Mouse (Mus musculus) layer of hippocampus, postnatal 14 days (tissue): Measurements from ENCODE around the gene Adcy9. TPM values are rescaled to one million over a fixed set of nuclear protein-coding genes. Genes with fewer than 3 reads are reported as not detected.
"Not testable (repeated sequence)": the region's sequence is repeated elsewhere in the genome, so short reads cannot be mapped to it uniquely, and the experiment has no call there.

ENCODE experiments used
- DNase-seq, 2 experiments: peaks; one replicate each; pipeline ENCODE4 v3.0.0; 2021 to 2022; ENCODE audit warnings: low spot score in 2 of 2, mixed read lengths in 1 of 2
- total RNA-seq, 2 experiments: library from RNA; stranded (reverse); gene quantifications; 2 replicates each; pipeline ENCODE4 v1.2.3; 2021

The Adcy9 gene
- total RNA-seq, 2 experiments from 2014 or later: 72.3 to 74.6 TPM

- no peak for DNase-seq
Observed at GRCm38 (mm10) chr16:4394991-4395590, 25.2 kb downstream of the Adcy9 start.

DNA sequence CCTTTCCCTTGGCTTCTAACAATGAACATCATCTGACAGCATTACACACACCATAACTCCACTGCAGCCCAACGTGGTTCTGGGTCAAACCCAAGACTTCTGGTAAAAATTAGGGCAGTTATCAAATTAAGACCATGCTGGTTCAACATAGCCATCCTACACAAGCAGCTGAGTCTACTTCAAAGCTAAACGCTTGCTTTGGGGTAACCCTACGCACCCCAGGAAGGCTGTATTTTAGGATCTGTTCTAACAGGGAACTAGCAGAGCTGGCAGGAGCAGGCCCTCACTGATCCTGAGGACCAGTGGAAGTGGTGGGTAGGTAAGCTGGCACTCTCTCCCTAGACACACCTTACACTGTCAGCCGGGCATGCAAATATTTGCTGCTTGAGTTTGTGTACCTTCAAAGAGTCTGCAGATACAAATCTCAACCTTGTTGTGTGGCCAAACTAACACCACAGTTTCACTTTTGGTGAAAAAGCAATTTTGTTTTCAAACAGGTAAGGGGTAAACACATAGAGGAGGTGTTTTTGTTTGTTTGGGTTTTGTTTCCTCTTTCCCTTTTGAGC lies 36.7 kb downstream of the Adcy9 start:
- DNase-seq: no peak

DNA sequence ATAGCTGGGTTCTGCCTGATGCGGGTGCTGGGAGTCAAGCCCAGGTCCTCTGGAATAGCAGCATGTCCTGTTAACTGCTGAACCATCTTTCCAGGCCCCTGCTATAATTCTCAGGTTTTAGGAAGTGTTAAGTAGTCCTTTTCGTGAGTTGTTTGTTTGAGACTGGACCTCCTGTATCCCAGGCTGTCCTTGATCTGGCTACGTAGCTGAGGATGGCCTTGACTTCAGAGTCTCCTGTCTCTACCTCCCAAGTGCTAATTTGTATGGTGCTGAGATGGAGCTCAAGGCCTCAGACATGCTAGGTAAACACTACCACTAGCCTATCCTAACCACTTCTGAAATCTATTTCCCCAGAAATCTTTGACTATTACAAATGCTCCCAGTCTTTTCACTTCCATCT lies 37.9 kb downstream of the Adcy9 start:
- DNase-seq: no peak

DNA sequence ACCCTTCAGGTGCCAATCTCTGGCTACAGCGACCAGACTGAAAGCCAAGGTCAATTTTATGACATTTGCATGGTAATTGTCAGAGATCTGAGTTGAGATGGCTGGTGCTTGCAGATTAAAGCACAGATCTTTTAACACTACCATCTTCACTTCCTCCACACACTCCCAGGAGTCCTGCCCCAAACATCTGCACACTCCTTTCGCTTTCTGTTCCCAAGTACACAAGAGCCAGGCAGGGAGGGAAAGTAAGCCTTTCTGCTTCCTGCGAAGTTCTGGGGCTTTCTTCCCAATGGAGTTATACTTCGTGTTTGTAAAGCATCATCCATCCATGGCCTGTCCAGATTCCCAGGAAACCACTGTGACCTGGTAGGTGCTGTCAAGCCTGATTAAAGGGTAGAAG lies 38.8 kb downstream of the Adcy9 start:
- no peak for DNase-seq

DNA sequence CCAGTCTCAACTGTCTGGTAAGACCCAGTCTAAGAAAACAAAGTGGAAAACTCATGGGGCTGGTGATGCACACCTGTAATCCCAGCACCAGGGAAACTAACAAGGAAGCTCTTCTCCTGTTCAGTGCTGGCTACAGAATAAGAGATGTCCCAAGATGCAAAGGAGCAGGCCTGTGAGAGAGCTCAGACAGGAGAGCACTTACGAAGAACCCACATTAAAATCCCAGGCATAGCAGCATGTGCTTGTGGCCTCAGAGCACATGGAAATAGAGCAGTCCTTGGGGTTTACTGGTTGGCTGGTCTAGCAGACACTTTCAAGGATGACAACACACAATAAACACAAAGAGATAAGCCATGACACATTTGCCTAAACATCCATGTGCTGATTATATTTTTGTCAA lies 41.5 kb downstream of the Adcy9 start:
- no peak for DNase-seq

DNA sequence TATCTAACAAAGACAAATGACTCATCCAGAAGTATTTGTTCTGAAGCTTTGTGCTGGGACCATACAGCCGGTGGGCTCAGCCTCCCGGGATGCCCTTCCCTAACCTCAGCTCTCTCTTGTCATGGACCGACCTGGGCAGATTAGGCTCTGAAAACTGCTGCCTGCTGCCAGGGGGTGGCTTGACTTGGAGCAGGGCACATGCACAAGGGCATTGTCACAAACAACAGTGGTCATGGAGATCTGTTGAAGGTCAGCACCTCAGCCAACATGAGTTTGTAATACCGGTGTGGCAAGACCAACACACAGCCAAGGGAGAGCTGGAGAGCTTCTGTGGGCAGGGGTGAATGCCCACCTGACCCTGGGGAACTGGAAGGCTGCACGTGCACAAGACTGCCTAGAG lies 42.7 kb downstream of the Adcy9 start:
- no peak for DNase-seq

- DNase-seq: peak in 1 of 2 experiments; percentile 58
Observed at GRCm38 (mm10) chr16:4374780-4375380, 45.4 kb downstream of the Adcy9 start.

DNA sequence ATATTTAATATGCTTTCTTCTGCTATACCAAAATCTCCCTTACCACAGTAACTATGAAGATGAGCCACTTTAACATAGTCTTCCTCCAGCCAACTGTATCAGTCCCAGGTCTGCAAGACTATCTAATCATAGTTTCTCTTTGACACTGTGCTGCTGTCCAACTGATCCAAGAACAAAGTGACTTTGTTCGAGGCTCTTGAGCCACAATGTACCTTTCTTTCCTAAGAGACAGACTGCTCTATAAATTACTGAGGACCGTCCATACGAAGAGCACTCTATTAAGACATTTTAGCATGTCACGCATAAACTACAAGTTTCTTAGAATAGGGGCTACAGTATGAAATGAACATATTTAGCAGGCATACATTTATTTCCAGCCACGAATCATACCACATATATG lies 46.0 kb downstream of the Adcy9 start:
- no peak for DNase-seq

- no peak for DNase-seq
Observed at GRCm38 (mm10) chr16:4371039-4371438, 49.3 kb downstream of the Adcy9 start.

GRCm38 (mm10) chr16:4370141-4370541 lies 50.2 kb downstream of the Adcy9 start:
- peak; percentile 31 to 49 for DNase-seq

GRCm38 (mm10) chr16:4367930-4368329 lies 52.4 kb downstream of the Adcy9 start:
- no peak for DNase-seq

DNA sequence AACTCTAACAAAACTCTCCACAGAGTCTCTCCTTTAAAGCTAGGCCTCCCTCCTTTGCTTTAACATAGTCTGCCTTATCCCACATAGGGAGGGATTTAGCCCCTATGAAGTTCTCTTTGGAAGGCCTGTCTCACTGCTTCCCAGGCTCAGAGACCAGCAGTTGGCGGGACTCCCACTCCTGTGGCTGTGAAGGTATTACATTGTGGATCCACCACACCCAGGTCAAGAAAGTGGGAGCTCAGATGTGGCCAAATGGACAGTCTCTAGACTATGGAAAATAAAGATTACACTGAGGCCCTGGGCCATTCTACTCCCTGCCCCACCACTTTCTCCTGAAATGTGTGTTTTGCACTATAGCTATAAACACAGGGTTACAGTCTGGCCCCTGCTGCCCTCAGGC lies 53.0 kb downstream of the Adcy9 start:
- no peak for DNase-seq

DNA sequence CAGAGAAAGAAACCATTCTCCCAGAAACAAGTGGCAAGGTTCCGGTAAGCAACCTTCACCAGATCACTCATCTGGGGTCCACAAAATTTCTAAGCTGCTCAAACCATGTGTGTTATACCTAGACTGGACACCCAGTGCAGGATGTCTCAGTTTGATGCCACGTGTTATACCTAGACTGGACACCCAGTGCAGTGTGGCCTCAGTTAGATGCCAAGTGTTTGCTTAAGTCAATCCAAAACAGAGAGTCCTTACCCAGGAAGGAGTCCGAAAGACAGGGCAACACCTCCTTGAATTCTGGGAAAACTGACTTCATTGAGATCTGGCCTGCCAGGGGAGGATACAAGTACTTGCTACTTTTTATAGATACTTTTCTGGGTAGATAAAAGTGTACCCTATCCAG lies 53.6 kb downstream of the Adcy9 start:
- DNase-seq: no peak

DNA sequence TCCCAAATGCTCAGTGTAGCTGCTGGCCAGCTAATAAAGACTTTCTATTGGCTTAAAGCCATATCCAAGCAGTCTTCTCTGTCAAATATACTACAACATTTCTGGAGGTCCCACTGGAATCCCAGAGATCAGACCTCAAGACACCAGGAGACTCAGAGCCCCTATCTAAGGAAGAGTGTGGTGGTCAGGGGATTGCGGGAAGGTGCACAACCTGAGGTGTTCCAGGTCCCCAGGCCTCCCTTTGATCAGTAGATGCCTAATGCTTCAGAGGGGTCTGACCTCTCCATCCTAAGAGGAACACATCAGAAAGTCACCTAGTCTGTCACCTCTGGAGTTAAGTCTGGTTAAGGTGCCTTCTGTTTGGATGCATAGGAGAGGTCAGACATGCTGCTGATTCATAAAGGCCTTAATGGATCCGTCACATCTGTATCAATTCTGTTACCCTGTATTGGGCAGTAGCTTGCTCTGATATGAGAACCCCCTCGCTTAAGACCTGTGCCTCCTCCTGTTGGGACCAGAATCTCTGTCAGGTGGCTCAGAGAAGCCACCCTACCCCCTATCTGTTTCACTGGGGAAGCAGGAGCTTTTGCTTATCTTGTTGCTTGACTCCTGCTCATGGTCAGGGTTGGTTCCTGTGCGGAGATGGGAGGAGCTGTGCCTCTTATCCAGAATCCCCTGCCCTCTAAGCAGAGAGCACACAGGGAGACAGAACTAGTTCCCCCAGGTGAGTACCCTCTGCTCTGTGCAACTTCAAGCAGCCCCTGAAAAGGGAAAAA lies 56.8 kb downstream of the Adcy9 start:
- no peak for DNase-seq

DNA sequence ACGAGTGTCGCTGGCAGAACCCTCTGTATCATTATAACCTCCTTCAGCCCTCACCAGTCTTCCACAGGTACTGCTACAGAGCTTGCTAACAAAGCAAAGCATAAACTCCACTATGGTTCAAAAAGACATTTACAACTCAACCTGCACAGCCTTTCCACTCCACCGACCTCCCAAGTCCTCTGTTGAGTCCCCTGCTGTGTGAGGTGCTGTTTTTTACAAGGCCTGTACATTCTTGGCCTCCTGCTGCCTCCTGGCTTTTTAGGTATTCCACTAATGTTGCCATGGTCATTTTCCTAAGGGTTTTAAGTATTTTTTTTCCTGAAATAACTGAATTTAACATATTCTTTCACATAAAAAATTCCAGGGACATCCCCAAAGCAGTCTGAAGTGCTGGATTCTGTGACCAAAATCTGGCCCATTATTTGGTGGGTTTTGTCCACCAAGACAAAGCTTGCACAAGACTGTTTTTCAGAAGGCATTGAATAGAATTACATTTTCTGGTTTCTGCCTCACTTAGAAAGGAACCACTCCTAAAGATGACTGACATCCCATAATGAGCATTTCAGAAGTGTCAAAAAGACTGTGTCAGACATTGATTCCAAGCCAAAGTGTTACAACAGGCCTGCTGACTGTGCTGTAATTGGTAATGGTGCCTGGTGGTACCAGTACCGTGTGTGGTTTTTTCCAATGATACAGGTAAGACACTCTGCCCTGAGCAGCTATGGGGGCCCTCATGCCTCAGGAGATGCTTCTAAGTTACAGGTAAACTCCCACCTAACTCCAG lies 64.8 kb downstream of the Adcy9 start:
- DNase-seq: no peak

DNA sequence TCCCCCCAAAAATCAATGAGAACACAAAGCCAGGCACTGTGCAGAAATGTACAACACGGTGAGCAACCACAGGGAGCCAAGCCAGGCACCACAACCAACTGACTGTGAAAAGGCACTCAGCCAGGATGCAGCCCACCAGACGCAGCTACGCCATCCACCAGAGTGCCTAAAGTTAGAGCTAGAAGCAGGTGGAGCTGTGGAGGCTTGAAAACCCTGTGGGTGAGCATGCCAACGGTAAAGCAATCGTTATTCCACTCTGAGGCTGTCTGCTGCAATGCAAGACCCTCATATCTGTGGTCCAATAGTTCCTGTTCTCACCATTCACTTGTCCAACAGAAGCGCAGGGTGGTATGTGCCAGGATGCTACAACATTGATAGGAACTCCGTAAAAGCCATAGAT lies 77.7 kb downstream of the Adcy9 start:
- peak; percentile 39 to 73 for DNase-seq

DNA sequence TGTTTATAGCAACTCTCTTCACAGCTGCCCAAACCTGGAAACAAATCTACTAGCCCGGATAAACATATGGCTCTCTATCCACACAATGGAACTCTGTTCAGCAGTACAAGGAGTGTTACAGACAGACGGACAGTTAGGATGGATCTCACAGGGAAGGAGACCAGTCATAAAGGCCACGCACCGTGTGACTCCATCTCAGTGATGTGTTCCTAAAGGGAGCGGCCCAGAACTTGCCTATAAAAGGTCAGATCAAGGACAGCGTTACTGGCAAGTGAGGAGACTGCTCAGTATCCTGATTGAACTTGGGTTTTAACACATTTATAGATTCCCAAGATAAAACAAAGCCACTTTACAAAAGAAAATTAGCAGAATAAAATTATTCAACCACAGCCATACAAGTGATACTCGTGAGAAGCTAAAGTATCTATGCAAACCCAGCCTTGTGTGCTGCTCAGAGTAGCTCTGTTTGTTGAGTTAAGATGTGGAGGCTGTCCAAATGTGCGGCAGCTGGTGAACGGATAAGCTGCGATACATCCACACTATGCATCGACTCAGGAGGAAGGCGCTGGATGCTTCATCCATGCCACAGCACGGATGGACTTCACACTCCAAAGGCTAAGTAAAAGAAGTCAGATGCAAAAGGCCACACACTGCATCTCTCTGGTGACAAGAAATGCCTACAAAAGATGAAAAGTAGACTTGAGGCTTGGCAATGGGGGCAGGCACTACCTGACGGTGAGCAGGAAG lies 78.8 kb downstream of the Adcy9 start:
- no peak for DNase-seq

DNA sequence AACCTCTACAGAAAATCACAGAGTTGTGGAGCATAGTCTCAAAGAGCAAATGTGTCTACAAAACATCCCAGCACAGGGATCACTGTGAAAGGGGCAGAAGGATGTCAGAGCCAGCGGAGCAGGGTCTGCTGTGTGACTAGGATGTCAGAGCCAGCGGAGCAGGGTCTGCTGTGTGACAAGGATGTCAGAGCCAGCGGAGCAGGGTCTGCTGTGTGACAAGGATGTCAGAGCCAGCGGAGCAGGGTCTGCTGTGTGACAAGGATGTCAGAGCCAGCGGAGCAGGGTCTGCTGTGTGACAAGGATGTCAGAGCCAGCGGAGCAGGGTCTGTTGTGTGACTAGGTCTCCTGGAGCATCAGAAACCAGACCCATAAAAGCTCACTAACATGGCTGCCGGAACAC lies 81.1 kb downstream of the Adcy9 start:
- not testable (repeated sequence) for DNase-seq

DNA sequence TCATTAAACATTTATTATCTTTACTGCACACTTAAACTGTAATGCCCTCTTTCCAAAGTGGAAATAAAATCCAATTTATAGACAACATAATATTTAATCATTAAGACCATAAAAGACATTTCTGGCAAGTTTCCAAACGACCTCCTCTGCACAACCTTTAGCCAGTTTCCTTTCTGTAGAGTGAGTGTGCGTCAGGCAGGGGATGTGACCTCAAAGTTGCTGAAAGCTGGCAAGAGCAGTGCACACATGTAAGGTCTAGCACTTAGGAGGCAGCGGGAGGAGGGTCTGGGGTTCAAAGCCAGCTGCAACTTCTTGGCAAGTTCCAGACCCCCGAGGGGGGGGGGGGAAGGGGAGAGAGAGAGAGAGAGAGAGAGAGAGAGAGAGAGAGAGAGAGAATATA lies 83.0 kb downstream of the Adcy9 start:
- DNase-seq: no peak

DNA sequence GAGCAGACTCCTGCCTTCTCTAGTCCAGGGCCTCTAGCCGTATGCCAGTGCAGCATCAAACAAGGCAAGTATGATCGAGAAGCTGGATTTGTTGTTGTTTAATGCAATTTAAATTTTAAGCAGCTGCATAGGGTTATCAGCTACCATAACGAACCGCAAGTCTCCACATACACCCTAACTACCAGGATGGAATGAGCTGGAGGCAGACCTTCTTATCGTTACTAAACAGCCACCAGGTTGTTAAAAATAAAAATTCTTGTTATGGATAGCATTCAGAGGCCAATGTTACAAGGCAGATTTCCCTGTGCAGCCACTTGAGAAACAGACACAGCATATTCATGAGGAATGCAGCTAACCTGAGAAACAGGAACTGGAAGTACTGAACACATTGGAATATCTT lies 86.5 kb downstream of the Adcy9 start:
- DNase-seq: no peak

DNA sequence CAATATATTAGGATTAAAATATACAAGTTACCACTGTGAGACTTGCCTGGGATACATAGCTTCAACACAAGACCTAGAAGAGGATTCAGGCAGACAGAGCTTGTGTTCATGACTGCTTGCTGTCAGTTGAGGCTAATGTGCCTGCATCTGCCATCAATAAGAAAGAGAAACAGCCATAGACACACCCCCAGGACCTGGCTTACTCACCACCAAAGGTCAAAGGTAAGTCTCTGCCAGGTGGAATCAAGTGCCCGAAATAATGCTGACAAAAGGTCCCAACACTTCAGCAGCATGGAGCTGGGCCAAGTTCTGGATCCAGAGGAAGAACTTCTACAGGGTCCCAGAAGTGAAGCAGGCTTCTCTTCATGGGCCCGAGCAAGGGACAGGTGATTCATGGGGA lies 86.9 kb downstream of the Adcy9 start:
- DNase-seq: no peak
